Mouse (Mus musculus) adipose tissue, adult 10 weeks (tissue): Measurements from ENCODE around the gene Gm49358. TPM values are rescaled to one million over a fixed set of nuclear protein-coding genes. Genes with fewer than 3 reads are reported as not detected.

Source experiments
- polyA plus RNA-seq: library from polyadenylated mRNA; stranded (reverse); fragments of 350-450 nt; fragmentation: Illumina TruSeq; extraction: RNeasy Lipid Tissue Mini Kit (QIAGEN cat#74804); gene quantifications from one replicate; pipeline ENCODE4 v1.2.3, GENCODE M21; 2014; ENCODE audit warnings: low read depth, low replicate concordance

Gm49358 gene
- polyA plus RNA-seq: not detected

GRCm38 (mm10) chr10:86763672-86764071 lies at the start of gene Gm49358:
Gene Gm49358 (plus strand): TSS chr10:86763972.

GRCm38 (mm10) chr10:86778398-86779116 lies 14.8 kb downstream of the Gm49358 start, which contains the start of gene Nt5dc3:
Gene Nt5dc3 (plus strand): TSS chr10:86779005.

Other genes with a start within 250 kb of the Gm49358 start
- gene Hsp90b1, start 58.5 kb upstream of the Gm49358 start, polyA plus RNA-seq: 785 TPM
- 4.9 TPM for gene Ttc41, start 58.2 kb upstream of the Gm49358 start, polyA plus RNA-seq
- 16.7 TPM for gene Nt5dc3, start 15.0 kb downstream of the Gm49358 start, polyA plus RNA-seq
- 1.1 TPM for gene Stab2, start 244.1 kb downstream of the Gm49358 start, polyA plus RNA-seq